Mouse (Mus musculus): ENCODE measurements around the gene Nudt9.

GRCm38 (mm10) chr5:104046256-104047199 lies at the start of gene Nudt9:
- TF ChIP-seq CTCF (IDR thresholded peaks at IDR 0.05) (0 out of 2 replicates have a peak, but pooled peaks have one; percentile 15), EP300 (IDR thresholded peaks at IDR 0.05) (no peak)
